1 mouse cellular context compared by ENCODE assay signal in genomic region chr3:89961436-89961835, GRCm38 (mm10).
TF ChIP-seq lines count a peak whose summit lies in the region.

No protein-coding gene starts in this region.

TF ChIP-seq in CH12.LX, 34 proteins besides CTCF, POLR2A, EP300 and RAD21 (continued from another document):
- no peak for TF ChIP-seq JUND (conservative IDR thresholded peaks at IDR 0.05; ENCODE audit: low read depth, low read length)
- no peak for TF ChIP-seq ZKSCAN1 (IDR thresholded peaks at IDR 0.05; ENCODE audit: borderline replicate concordance, low read depth, low read length)
- TF ChIP-seq ELF1 (IDR thresholded peaks at IDR 0.05; ENCODE audit: low read depth, low read length), result peak; percentile 40; the same call in 1 of the 2 replicates
- 0 out of 2 replicates have a peak, but pooled peaks have one; percentile 24 for TF ChIP-seq KAT2A (IDR thresholded peaks at IDR 0.05; ENCODE audit: insufficient replicate concordance, low read length)
- TF ChIP-seq ZNF384 (IDR thresholded peaks at IDR 0.05; ENCODE audit: low read depth, low read length), result no peak
- no peak for TF ChIP-seq ZMIZ1 (IDR thresholded peaks at IDR 0.05; ENCODE audit: low read depth, low read length)
- TF ChIP-seq UBTF (IDR thresholded peaks at IDR 0.05; ENCODE audit: low read depth, low read length), result no peak
- TF ChIP-seq POLR2AphosphoS2 (IDR thresholded peaks at IDR 0.05; ENCODE audit: low read depth, low read length), result no peak
- TF ChIP-seq GABPA (IDR thresholded peaks at IDR 0.05; ENCODE audit: insufficient replicate concordance, low read depth, low read length), result no peak
- no peak for TF ChIP-seq IRF4 (IDR thresholded peaks at IDR 0.05; ENCODE audit: low read depth, low read length)
- peak; percentile 88; the same call in 1 of the 2 replicates for TF ChIP-seq MXI1 (IDR thresholded peaks at IDR 0.05; ENCODE audit: low read depth, low read length)
- no peak for TF ChIP-seq RCOR1 (conservative IDR thresholded peaks at IDR 0.05; ENCODE audit: low read depth, low read length)
- peak; percentile 50; the same call in 1 of the 2 replicates for TF ChIP-seq MAX (IDR thresholded peaks at IDR 0.05; ENCODE audit: low read length)
